Mouse (Mus musculus): ENCODE data around the gene Lpin1. TPM values are rescaled to one million over a fixed set of nuclear protein-coding genes. Genes with fewer than 3 reads are reported as not detected.
A peak's percentile ranks its signal among the peaks of the same experiment; 100 is the strongest.

Lpin1 gene
- total RNA-seq, 2 experiments from 2014 or later = 174 to 193 TPM

DNA sequence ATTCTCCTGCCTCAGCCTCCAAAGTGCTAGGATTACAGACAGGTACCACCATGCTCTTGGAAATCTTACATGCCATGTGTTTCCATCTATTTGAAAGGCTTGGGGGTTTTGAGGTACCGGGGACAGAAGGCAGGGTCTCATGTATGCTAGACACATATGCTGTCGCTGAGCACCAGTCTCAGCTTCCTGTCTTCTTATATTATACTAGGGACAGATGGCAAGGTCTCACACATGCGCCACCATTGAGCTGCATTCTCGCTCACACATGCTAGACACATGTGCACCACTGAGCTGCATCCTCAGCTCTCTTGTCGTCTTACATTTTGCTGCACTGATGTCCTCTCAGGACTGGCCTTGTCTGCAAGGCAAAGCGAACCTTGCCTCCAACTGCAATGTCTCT is 8.7 kb upstream of the Lpin1 start:
- DNase-seq = no peak

GRCm38 (mm10) chr12:16618512-16619274 is 7.9 kb upstream of the Lpin1 start:
- DNase-seq = peak; percentile 91

GRCm38 (mm10) chr12:16615738-16616137 is 5.0 kb upstream of the Lpin1 start:
- no peak for DNase-seq

DNA sequence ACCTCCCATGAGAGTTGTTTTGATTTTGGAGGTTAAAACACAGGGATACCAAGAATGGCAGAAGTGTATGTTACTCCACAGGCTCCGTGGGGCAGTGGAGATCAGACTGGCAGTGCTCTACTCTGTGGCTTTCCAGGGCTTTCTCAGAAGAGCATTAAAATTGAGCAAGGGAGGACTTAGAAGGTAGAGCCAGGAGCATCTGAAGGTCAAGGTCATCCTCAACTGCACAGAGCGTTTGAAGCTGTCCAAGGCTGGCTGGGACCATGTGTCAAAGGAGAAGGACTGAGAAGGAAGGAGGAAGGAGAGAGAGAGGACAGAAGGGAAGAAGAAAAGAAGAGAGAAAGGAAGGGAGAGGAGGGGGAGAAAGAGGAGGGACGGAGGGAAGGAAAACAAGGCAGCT is 3.8 kb upstream of the Lpin1 start:
- DNase-seq = no peak

GRCm38 (mm10) chr12:16605624-16606023 is 5.1 kb downstream of the Lpin1 start:
- no peak for DNase-seq

DNA sequence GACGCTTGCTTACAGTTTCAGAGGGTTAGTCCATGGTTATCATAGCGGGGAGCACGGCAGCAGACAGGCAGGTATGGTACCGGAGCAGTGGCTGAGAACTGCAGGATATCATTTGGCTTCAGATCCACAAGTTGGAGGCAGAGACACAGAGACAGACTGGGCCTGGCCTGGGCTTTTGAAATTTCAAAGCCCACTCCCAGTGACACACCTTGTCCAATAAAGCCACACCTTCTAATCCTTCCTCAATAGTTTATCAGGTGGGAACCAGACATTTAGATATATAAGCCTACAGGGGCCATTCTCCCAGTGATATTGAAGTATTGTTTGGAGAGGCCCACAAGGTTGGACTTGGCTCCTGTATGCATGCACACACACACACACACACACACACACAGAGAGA is 8.5 kb downstream of the Lpin1 start:
- no peak for DNase-seq

DNA sequence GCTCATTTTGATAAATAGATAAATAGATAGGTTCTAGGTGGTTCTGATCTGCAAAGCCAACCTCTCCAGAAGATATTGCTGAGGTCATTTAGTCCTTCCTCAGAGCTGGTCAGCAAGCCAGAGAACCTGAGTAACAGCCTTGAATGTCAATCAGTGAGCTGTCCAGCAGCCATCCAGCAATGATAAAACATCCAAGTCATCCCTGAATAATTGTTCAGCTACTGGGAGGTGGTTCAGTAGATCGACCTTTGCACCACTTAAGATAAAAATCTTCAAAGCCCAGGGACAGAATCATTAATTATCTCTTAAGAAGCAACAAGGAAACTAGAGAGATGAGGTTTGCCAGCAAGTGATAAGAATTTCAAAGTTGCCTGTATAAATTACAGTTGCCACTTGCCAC is 10.4 kb downstream of the Lpin1 start:
- DNase-seq = no peak

- DNase-seq = no peak
These were observed 11.4 kb downstream of the Lpin1 start for GRCm38 (mm10) chr12:16599359-16599758.

- DNase-seq = peak; percentile 60
These were observed 17.0 kb downstream of the Lpin1 start for GRCm38 (mm10) chr12:16593761-16594160.

DNA sequence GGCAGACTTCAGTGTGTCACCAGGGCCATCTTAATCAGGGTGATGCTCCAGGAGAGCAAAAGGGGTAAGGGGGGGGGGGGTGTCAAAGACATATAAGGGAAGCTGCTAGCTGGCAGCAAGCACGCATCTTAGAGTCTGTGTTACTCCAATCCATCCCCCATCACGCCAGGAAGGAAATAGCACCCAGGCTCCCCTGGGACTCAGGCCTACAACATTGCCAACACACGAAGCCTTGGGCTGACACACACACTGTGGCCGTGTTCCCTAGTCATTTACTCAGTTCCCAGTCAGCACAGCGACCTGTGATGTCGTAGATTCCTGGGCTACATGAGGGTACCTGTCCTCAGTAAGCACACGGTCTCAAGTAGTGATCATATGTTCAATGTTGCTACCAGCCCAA is 17.8 kb downstream of the Lpin1 start:
- DNase-seq = no peak

- no peak for DNase-seq
These were observed 18.3 kb downstream of the Lpin1 start for GRCm38 (mm10) chr12:16592451-16592850.

DNA sequence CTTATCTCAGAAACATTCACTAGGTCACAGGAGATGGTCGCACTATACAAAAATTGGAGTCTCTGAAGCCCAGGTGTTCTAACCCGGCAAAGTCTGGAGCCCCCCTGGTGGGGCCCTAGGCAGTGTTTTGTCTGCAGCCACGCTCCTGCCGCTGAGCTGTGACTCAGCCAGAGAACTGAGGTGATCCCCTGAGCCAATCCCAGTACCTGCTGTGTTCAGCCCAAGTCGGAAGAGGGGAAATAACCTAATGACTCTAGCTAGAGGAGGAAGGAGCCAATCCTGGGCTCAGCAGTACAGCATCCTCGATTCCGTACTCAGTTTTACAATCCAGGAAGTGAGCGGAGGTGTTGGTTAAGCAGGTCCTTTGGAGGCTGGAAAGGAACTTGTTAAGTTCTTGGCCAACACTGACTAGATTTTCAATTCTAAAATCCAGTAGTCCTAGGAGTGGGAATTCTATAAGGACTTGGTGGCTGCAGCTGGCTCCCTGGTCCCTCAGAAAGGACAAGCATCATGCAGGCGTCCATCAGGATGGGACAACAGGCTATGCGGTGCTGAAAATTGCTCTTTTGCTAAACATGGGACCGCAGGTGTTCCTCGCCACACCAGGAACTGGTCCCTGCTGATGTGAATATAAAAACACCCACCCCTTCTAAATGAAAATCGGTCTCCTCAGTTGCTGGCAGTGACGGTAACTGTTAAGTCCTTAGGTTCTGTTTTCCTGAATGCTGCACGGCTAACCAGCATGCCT is 19.1 kb downstream of the Lpin1 start:
- DNase-seq = peak; percentile 79

DNA sequence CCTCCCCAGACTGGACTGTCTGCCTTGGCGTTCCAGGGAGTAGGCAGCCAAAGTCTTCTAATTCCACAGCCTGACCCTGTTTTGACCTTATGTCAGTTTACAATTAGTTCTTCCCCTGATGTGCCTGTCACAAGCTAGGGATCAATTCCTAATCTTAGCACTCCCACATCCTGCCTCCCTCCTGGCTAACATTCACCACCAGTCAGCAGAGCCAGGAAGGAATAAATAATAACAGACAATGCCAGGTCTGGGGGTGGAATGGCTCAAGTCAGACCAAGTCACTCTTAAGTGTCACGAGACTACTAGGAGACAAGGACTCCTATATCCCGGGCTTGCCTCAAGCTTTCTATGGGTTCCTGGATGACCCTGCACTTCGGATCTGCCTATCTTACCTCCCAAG is 20.8 kb downstream of the Lpin1 start:
- no peak for DNase-seq

GRCm38 (mm10) chr12:16589204-16589949 is 21.4 kb downstream of the Lpin1 start:
- peak; percentile 89 for DNase-seq

DNA sequence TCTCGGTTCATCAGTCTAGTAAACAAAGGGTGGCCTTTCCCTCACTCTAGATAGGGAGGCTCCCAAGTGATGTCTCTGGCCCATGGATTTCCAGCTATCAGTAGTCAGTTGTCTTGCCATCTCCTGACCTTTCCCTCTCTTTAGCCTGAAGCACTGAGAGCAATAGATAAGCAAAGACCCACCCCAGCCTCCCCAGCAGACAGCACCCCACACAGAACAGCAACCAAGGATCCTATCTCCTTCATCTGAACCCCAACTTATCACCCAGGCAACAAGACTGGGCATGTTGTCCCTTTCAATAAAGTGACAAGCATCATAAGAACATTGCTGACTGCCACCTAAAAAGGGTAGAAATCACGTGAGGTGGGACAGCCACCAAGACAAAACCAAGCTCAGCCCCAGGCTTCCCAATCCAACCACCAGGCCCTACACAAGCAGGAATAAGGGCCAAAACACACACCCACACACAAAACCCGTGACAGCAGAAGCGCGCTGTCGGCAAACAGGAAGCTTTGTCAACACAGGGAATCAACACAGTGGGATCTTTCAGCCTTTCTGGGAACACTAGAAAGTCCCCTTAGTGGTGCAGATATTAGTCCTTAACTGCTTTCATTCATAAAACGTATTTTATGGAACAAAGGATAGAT is 22.2 kb downstream of the Lpin1 start:
- no peak for DNase-seq

- DNase-seq = no peak
These were observed 23.0 kb downstream of the Lpin1 start for GRCm38 (mm10) chr12:16587767-16588166.

- peak; percentile 39 for DNase-seq
These were observed 23.7 kb downstream of the Lpin1 start for GRCm38 (mm10) chr12:16587111-16587510.

GRCm38 (mm10) chr12:16584964-16585363 is 25.8 kb downstream of the Lpin1 start:
- no peak for DNase-seq

- no peak for DNase-seq
These were observed 26.6 kb downstream of the Lpin1 start for GRCm38 (mm10) chr12:16584035-16584682.

DNA sequence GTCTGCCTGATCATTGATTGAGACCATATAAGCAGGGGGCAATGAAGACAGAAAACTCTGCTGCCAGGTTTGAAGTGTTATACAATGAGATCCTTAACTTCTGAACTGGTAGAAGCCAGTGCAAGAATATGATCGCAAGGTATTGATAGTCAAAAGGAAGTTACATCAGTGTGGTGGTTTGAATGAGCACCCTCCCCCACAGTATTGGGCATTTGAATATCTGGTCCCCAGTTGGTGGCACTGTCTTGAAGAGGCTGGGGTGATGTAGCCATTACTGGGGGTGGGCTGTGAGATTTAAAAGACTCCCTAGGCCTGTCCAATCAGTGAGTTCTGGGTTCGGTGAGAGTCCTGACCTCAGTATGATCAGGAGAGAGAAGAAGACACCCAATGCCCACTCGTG is 27.5 kb downstream of the Lpin1 start:
- DNase-seq = no peak

- DNase-seq = no peak
These were observed 30.5 kb downstream of the Lpin1 start for GRCm38 (mm10) chr12:16580306-16580705.

GRCm38 (mm10) chr12:16577665-16578233 is 33.0 kb downstream of the Lpin1 start:
- DNase-seq = no peak
